Comparison of ENCODE assay signal across 25 mouse cellular contexts in genomic region chr8:79367959-79368358, GRCm38 (mm10). TPM values are rescaled to one million over a fixed set of nuclear protein-coding genes. Genes with fewer than 3 reads are reported as not detected.
DNase-seq lines count a peak whose midpoint lies in the region; ATAC-seq and TF ChIP-seq lines count a peak whose summit lies in the region.
"Had no signal": no experiment of that assay in that cellular context is flagged by ENCODE, and none has a peak within 500 bp of the region (broad histone marks: within the 10 kb centered on the region; RNA-seq: fewer than 3 reads in every experiment).

No protein-coding gene starts in this region.

- no peak overlapping the region for H3K4me2 ChIP-seq in kidney, embryonic 15.5 days
- peak overlapping the region; percentile 10; the same call in 1 of the 2 replicates for H3K4me2 ChIP-seq in liver, embryonic 16.5 days (ENCODE audit: low read depth, low read length)
- H3K4me2 ChIP-seq in stomach, embryonic 16.5 days (ENCODE audit: low read depth, low read length), result no peak overlapping the region
- no peak overlapping the region for H3K4me2 ChIP-seq in stomach, postnatal 0 days (replicated peaks; ENCODE audit: low read depth)
- H3K4me2 ChIP-seq: forebrain, embryonic 13.5 days; heart, embryonic 15.5 days; limb, embryonic 15.5 days; midbrain, embryonic 12.5 days; neural tube, embryonic 12.5 days had no signal

- no peak overlapping the region for H3K4me3 ChIP-seq in kidney, adult 2 months (ENCODE audit: insufficient read depth, low read depth, low read length)
- H3K4me3 ChIP-seq in kidney, embryonic 15.5 days (replicated peaks), result no peak overlapping the region
- H3K4me3 ChIP-seq in liver, embryonic 16.5 days (ENCODE audit: low read depth, low read length), result no peak overlapping the region
- H3K4me3 ChIP-seq in stomach, embryonic 16.5 days (replicated peaks; ENCODE audit: low read length), result no peak overlapping the region
- H3K4me3 ChIP-seq in stomach, postnatal 0 days (ENCODE audit: low read depth, low read length), result no peak overlapping the region
- H3K4me3 ChIP-seq: forebrain, embryonic 13.5 days; heart, embryonic 10.5 days; heart, embryonic 15.5 days; limb, embryonic 10.5 days; limb, embryonic 15.5 days; megakaryocyte, embryonic 14.5 days; midbrain, embryonic 12.5 days; myocyte; neural tube, embryonic 12.5 days had no signal

- H3K27ac ChIP-seq in kidney, adult 2 months (ENCODE audit: insufficient read depth, low read depth, low read length), result no peak overlapping the region
- H3K27ac ChIP-seq in kidney, embryonic 15.5 days, result no peak overlapping the region
- peak overlapping the region; percentile 45; the same call in 1 of the 2 replicates for H3K27ac ChIP-seq in liver, embryonic 16.5 days (ENCODE audit: low read length)
- H3K27ac ChIP-seq in stomach, embryonic 16.5 days (ENCODE audit: low read length), result peak overlapping the region; percentile 48
- H3K27ac ChIP-seq in stomach, postnatal 0 days (replicated peaks), result no peak overlapping the region; the same call in 1 of the 2 replicates
- H3K27ac ChIP-seq: forebrain, embryonic 13.5 days; heart, embryonic 10.5 days; heart, embryonic 15.5 days; limb, embryonic 10.5 days; limb, embryonic 15.5 days; midbrain, embryonic 12.5 days; neural tube, embryonic 12.5 days had no signal

- H3K9ac ChIP-seq in kidney, embryonic 15.5 days, result no peak overlapping the region
- H3K9ac ChIP-seq in liver, embryonic 16.5 days (ENCODE audit: low read depth, low read length), result no peak overlapping the region
- H3K9ac ChIP-seq in stomach, embryonic 16.5 days (ENCODE audit: low read length), result no peak overlapping the region
- H3K9ac ChIP-seq in stomach, postnatal 0 days (ENCODE audit: low read length), result no peak overlapping the region
- H3K9ac ChIP-seq: forebrain, embryonic 13.5 days; heart, embryonic 15.5 days; limb, embryonic 15.5 days; midbrain, embryonic 12.5 days; neural tube, embryonic 12.5 days had no signal

- TF ChIP-seq EP300 in stomach, postnatal 0 days (optimal IDR thresholded peaks at IDR 0.05), result no peak

- no peaks in the 10 kb centered on the region for H3K36me3 ChIP-seq in kidney, adult 2 months (ENCODE audit: control insufficient read depth, insufficient read depth, low read length)
- peaks cover 64% of the 10 kb centered on the region for H3K36me3 ChIP-seq in kidney, embryonic 15.5 days
- H3K36me3 ChIP-seq in liver, embryonic 16.5 days (ENCODE audit: control insufficient read depth, insufficient read depth), result no peaks in the 10 kb centered on the region
- peaks cover 6% of the 10 kb centered on the region; the same call in 1 of the 2 replicates for H3K36me3 ChIP-seq in stomach, embryonic 16.5 days (ENCODE audit: control insufficient read depth, insufficient read depth, low read length)
- H3K36me3 ChIP-seq in stomach, postnatal 0 days (ENCODE audit: control insufficient read depth, insufficient read depth, low read length), result peaks cover 5% of the 10 kb centered on the region; the same call in 1 of the 2 replicates

- no peaks in the 10 kb centered on the region for H3K27me3 ChIP-seq in kidney, adult 2 months (replicated peaks; ENCODE audit: control insufficient read depth, insufficient read depth, low read length)
- no peaks in the 10 kb centered on the region for H3K27me3 ChIP-seq in kidney, embryonic 15.5 days
- no peaks in the 10 kb centered on the region for H3K27me3 ChIP-seq in liver, embryonic 16.5 days (ENCODE audit: control insufficient read depth, insufficient read depth, low read depth, low read length)
- H3K27me3 ChIP-seq in stomach, embryonic 16.5 days (ENCODE audit: control insufficient read depth, insufficient read depth, low read length), result no peaks in the 10 kb centered on the region
- no peaks in the 10 kb centered on the region for H3K27me3 ChIP-seq in stomach, postnatal 0 days (ENCODE audit: control insufficient read depth, insufficient read depth, low read length)
- H3K27me3 ChIP-seq: forebrain, embryonic 13.5 days; heart, embryonic 15.5 days; limb, embryonic 15.5 days; megakaryocyte, embryonic 14.5 days; midbrain, embryonic 12.5 days; neural tube, embryonic 12.5 days; Patski had no signal

- 25% methylated on average over 4 of the region's 4 CpGs for WGBS in kidney, adult 2 months
- 70% methylated on average over 4 of the region's 4 CpGs for WGBS in kidney, embryonic 15.5 days
- WGBS in liver, embryonic 16.5 days (ENCODE audit: insufficient replicate concordance), result 50% methylated on average over 4 of the region's 4 CpGs
- 70% methylated on average over 4 of the region's 4 CpGs for WGBS in stomach, embryonic 16.5 days
- 68% methylated on average over 4 of the region's 4 CpGs for WGBS in stomach, postnatal 0 days

- DNase-seq in kidney, adult 2 months, result peak; percentile 43
- no peak for DNase-seq in liver
- no peak for DNase-seq in stomach, postnatal 0 days (ENCODE audit: low spot score)
- no peak for DNase-seq in adrenal gland, postnatal 14 days
- DNase-seq: adrenal gland, postnatal 10 days; cerebellum, adult 11 months; cerebellum, adult 9-10 months; cerebellum, postnatal 36 days; layer of hippocampus, adult 9-11 months; lung, postnatal 4 days; right cerebral cortex, adult 18-20 months had no signal

- no peak for TF ChIP-seq POLR2A in kidney, adult 2 months (IDR thresholded peaks at IDR 0.05; ENCODE audit: low read depth, low read length)

- TF ChIP-seq CTCF in kidney, adult 2 months (conservative IDR thresholded peaks at IDR 0.05; ENCODE audit: insufficient read depth, insufficient read length, low read depth, low read length), result no peak
- TF ChIP-seq CTCF in stomach, postnatal 0 days (IDR thresholded peaks at IDR 0.05; ENCODE audit: low read depth), result no peak

- no peak for ATAC-seq in kidney, embryonic 15.5 days (replicated peaks; ENCODE audit: low FRiP score)
- no peak for ATAC-seq in liver, embryonic 16.5 days (ENCODE audit: low read depth)
- ATAC-seq in stomach, embryonic 16.5 days (ENCODE audit: insufficient read depth, low FRiP score), result no peak
- ATAC-seq in stomach, postnatal 0 days (ENCODE audit: low FRiP score, low TSS enrichment), result no peak
- ATAC-seq: forebrain, embryonic 13.5 days; hindbrain, embryonic 16.5 days; Patski had no signal

- H3K9me3 ChIP-seq in kidney, embryonic 15.5 days (replicated peaks), result no peaks in the 10 kb centered on the region
- H3K9me3 ChIP-seq in liver, embryonic 16.5 days (replicated peaks; ENCODE audit: control insufficient read depth, low read length), result no peaks in the 10 kb centered on the region
- H3K9me3 ChIP-seq in stomach, embryonic 16.5 days (replicated peaks; ENCODE audit: control insufficient read depth, low read length), result no peaks in the 10 kb centered on the region
- no peaks in the 10 kb centered on the region for H3K9me3 ChIP-seq in stomach, postnatal 0 days (ENCODE audit: control insufficient read depth, low read length)
- H3K9me3 ChIP-seq: forebrain, embryonic 13.5 days; heart, embryonic 10.5 days; heart, embryonic 15.5 days; limb, embryonic 10.5 days; limb, embryonic 15.5 days; megakaryocyte, embryonic 14.5 days; midbrain, embryonic 12.5 days; neural tube, embryonic 12.5 days had no signal

- H3K4me1 ChIP-seq in kidney, adult 2 months (ENCODE audit: control insufficient read depth, insufficient read depth, low read length), result peaks cover 15% of the 10 kb centered on the region
- peaks cover 40% of the 10 kb centered on the region for H3K4me1 ChIP-seq in kidney, embryonic 15.5 days
- peaks cover 7% of the 10 kb centered on the region for H3K4me1 ChIP-seq in liver, embryonic 16.5 days (ENCODE audit: control insufficient read depth, low read depth, low read length)
- peaks cover 42% of the 10 kb centered on the region for H3K4me1 ChIP-seq in stomach, embryonic 16.5 days (ENCODE audit: control insufficient read depth, insufficient read depth, low read length)
- 0 out of 2 replicates have a peak, but pooled peaks cover 9% of the 10 kb centered on the region for H3K4me1 ChIP-seq in stomach, postnatal 0 days (replicated peaks; ENCODE audit: control insufficient read depth, insufficient read depth)
- H3K4me1 ChIP-seq: neural tube, embryonic 12.5 days had no signal

RNA-seq across cellular contexts. Expression of gene Smad1, which starts 31.4 kb away (rescaled TPM):
- 20.8 and 21.7 TPM in 2 replicates for polyA plus RNA-seq in kidney, adult 2 months (2012; rRNA removed)
- 40.0 and 41.0 TPM in 2 replicates for polyA plus RNA-seq in kidney, embryonic 15.5 days (2015; fragmentation: Nextera tagmentation; extraction: Ambion mirVana)
- polyA plus RNA-seq in liver, embryonic 16.5 days (2015; fragmentation: Nextera tagmentation; extraction: Ambion mirVana), result 5.6 and 6.9 TPM in 2 replicates
- polyA plus RNA-seq in stomach, embryonic 16.5 days (2015; fragmentation: Nextera tagmentation; extraction: Ambion mirVana), result 33.0 and 37.4 TPM in 2 replicates
- 25.9 and 31.5 TPM in 2 replicates for polyA plus RNA-seq in stomach, postnatal 0 days (2015; fragmentation: Nextera tagmentation; extraction: Ambion mirVana)
- 30.6 and 42.4 TPM in 2 replicates for total RNA-seq in adrenal gland, postnatal 14 days (2021)

Comparison
In these comparisons a context has a peak if more than half of its experiments do, and no peak if none do; other contexts are left out.
1. H3K27ac ChIP-seq: peak in liver, embryonic 16.5 days (single experiment) and stomach, embryonic 16.5 days (single experiment); none in kidney, adult 2 months (single experiment), kidney, embryonic 15.5 days (single experiment) and stomach, postnatal 0 days (single experiment).